Mouse (Mus musculus) cerebellum, adult 9-11 months (tissue): ENCODE data around the gene Mgst2.

Source experiments
- DNase-seq: peaks from one replicate; pipeline ENCODE4 v3.0.0; 2022

The Mgst2 gene

GRCm38 (mm10) chr3:51703478-51703877 lies 43.3 kb downstream of the Mgst2 start:
- DNase-seq, result no peak

- no peak for DNase-seq
These were observed 45.1 kb downstream of the Mgst2 start for GRCm38 (mm10) chr3:51705220-51705619.

GRCm38 (mm10) chr3:51708375-51708745 lies 48.2 kb downstream of the Mgst2 start:
- DNase-seq, result no peak

- peak; percentile 95 for DNase-seq
These were observed 48.7 kb downstream of the Mgst2 start for GRCm38 (mm10) chr3:51708746-51709411.

- no peak for DNase-seq
These were observed 52.2 kb downstream of the Mgst2 start for GRCm38 (mm10) chr3:51712382-51712781.

- no peak for DNase-seq
These were observed 53.1 kb downstream of the Mgst2 start for GRCm38 (mm10) chr3:51713233-51713632.

GRCm38 (mm10) chr3:51714469-51714868 lies 54.3 kb downstream of the Mgst2 start:
- no peak for DNase-seq

- DNase-seq, result no peak
These were observed 57.3 kb downstream of the Mgst2 start for GRCm38 (mm10) chr3:51717455-51717854.

- no peak for DNase-seq
These were observed 57.7 kb downstream of the Mgst2 start for GRCm38 (mm10) chr3:51717909-51718308.

GRCm38 (mm10) chr3:51719373-51719772 lies 59.2 kb downstream of the Mgst2 start:
- no peak for DNase-seq

- DNase-seq, result no peak
These were observed 59.8 kb downstream of the Mgst2 start for GRCm38 (mm10) chr3:51719982-51720381.

- no peak for DNase-seq
These were observed 66.1 kb downstream of the Mgst2 start for GRCm38 (mm10) chr3:51726257-51726656.

- DNase-seq, result no peak
These were observed 67.3 kb downstream of the Mgst2 start for GRCm38 (mm10) chr3:51727487-51727886.

- DNase-seq, result peak; percentile 37
These were observed 67.8 kb downstream of the Mgst2 start for GRCm38 (mm10) chr3:51727968-51728367.

GRCm38 (mm10) chr3:51728456-51728855 lies 68.3 kb downstream of the Mgst2 start:
- DNase-seq, result no peak

- DNase-seq, result no peak
These were observed 69.2 kb downstream of the Mgst2 start for GRCm38 (mm10) chr3:51729109-51729918.

GRCm38 (mm10) chr3:51730662-51731061 lies 70.5 kb downstream of the Mgst2 start:
- no peak for DNase-seq

- no peak for DNase-seq
These were observed 71.9 kb downstream of the Mgst2 start for GRCm38 (mm10) chr3:51731949-51732636.
